Mouse (Mus musculus): Measurements from ENCODE around the gene Vangl2.

The Vangl2 gene

GRCm38 (mm10) chr1:171966054-171966790 lies 62.0 kb downstream of the Vangl2 start:
- no peak for DNase-seq (ENCODE audit: low spot score)

GRCm38 (mm10) chr1:171963613-171964012 lies 64.6 kb downstream of the Vangl2 start:
- no peak for DNase-seq (ENCODE audit: low spot score)

GRCm38 (mm10) chr1:171961704-171962103 lies 66.5 kb downstream of the Vangl2 start:
- DNase-seq (ENCODE audit: low spot score), result no peak

- no peak for DNase-seq (ENCODE audit: low spot score)
These were observed 67.5 kb downstream of the Vangl2 start for GRCm38 (mm10) chr1:171960726-171961125.

GRCm38 (mm10) chr1:171957411-171957810 lies 70.8 kb downstream of the Vangl2 start:
- DNase-seq (ENCODE audit: low spot score), result no peak

GRCm38 (mm10) chr1:171955071-171955470 lies 73.2 kb downstream of the Vangl2 start:
- no peak for DNase-seq (ENCODE audit: low spot score)

Data from adipocyte (in vitro differentiated cells).